Mouse (Mus musculus) right cerebral cortex, postnatal 25 days (tissue): ENCODE measurements around the gene Kcnq2.
A peak's percentile ranks its signal among the peaks of the same experiment; 100 is the strongest.

Experiments used
- DNase-seq: peaks from one replicate; pipeline ENCODE4 v3.0.0; 2022

The Kcnq2 gene

GRCm38 (mm10) chr2:181134591-181135445 is at the start of gene Kcnq2:
TSS of gene Kcnq2 (minus strand) at chr2:181135300.
- no peak for DNase-seq

GRCm38 (mm10) chr2:181180898-181181297 is 45.8 kb upstream of the Kcnq2 start:
- DNase-seq = no peak

GRCm38 (mm10) chr2:181178471-181178870 is 43.4 kb upstream of the Kcnq2 start:
- no peak for DNase-seq

DNA sequence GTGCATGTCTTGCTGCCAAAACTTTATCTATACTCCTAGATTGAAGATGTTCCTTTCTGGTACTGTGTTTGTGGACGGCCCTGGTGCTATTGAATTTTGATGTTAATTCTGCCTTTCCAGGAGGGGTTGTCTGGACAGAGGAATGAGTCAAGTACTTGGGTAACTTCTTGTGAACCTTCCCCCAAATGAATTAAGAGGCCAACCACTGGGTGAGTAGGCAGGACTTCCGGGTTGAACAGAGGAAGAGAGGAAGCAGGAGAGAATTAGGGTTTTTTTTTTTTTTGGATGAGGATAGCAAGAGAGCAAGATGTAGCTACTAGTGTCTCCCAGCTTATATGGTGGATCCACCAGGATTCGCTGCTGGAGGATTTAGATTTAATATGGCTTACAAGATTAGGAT is 42.9 kb upstream of the Kcnq2 start:
- DNase-seq = no peak

- DNase-seq = no peak
These were observed 39.5 kb upstream of the Kcnq2 start for GRCm38 (mm10) chr2:181174646-181175045.

DNA sequence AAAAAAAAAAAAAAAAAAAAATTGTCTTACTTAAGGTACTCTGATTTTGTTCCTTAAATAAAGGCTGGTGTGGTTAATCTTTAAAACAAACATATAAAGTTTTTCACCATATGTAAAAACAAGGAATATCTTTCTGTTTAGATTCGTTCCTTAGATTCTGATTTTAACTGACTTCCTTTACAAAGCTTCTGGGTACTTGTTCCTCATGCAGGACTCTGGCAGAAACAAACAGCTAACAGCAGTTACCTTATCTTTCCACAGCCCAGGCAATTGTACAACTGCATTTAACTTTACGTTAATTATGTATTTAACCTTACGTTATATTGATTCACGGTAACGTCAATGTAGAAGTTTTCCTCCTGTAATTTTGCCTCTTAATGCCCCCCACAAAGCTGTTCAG is 31.4 kb upstream of the Kcnq2 start:
- DNase-seq = no peak

GRCm38 (mm10) chr2:181160821-181161220 is 25.7 kb upstream of the Kcnq2 start:
- no peak for DNase-seq

DNA sequence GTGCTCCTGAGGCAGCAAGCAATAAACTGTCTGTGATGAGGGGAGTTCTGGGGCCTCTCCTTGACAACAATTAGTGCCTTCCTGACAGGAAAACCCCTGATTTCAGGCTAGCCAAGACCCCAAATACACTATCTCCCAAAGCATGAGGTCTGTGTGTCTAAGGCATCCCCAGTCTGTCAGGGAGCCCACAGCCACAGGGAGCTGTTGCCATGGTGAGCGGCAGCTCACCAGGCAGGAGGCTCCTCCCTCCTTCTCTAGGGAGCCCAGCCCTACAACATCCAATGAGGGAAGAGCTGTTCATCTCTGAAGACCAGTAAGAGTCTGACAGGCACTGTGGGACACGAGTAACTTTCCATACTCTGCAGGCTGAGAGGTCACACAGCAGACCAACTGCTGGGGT is 24.7 kb upstream of the Kcnq2 start:
- peak; percentile 80 for DNase-seq

DNA sequence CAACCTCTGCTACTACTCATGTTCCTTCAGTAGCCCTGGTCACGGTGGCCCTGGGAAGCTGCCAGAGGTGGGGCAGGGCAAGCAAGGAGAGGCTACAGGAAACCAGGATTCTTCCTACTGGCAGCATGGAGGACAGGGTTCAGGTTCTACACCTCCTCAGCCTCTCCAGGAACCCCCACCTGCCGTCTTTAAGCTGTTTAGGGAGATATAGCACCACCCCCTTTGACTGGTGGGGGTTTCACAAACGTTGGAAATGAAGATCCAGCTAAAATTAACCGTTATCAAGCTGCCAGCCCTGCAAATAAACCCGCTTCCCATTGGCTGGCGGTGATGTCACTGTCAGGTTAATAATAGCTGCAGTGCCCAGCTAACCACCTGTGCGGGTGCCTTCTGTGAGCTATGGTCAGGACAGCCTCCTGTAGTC is 24.0 kb upstream of the Kcnq2 start:
- DNase-seq = peak; percentile 79

DNA sequence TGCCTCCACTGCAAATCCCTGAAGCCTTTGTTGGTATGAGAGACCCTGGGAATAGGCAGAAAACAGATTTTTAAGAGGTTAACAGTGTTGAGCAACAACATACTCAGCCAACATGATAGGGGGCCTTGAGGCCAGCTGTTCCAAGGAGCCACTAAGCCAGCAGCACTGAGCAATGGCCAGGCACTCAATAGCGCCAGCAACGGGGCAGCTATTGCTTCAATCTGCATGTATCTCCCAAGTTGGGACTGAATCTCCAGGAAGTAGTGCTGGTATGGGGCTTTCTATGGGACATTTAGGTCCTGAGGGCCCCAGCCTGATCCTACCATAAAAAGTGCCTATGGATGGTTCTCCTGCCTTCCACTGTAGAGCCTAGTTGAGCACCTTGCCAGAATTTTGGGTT is 23.4 kb upstream of the Kcnq2 start:
- DNase-seq = no peak

DNA sequence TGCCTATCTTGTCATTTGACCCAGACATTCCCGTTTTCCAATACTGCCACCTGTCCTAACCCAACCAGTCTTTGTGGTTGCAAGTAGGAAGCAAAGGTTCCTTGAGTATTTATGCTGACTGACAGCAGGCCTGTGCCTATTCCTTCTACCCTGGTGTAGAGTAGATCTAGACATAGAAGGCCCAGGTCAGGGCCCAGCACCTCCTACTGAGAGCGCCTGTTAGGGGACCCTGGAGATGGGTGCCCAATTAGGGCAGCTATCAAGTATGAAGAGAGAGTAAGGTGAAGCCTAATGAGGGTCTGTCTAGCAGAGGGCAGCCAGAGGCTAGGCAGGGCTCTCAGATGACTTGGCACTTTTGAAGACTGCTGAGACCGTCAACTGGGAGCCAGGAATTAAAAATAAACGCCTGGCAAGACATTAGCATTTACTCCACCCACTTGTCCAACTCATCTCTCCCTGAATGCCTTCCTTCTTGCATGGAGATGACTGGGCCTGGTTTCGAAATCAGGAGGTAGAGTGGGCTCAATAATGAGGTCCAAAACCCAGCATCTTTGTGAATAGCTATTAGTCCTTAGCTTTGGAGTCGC is 22.7 kb upstream of the Kcnq2 start:
- peak; percentile 15 for DNase-seq

GRCm38 (mm10) chr2:181157180-181157579 is 22.1 kb upstream of the Kcnq2 start:
- no peak for DNase-seq

DNA sequence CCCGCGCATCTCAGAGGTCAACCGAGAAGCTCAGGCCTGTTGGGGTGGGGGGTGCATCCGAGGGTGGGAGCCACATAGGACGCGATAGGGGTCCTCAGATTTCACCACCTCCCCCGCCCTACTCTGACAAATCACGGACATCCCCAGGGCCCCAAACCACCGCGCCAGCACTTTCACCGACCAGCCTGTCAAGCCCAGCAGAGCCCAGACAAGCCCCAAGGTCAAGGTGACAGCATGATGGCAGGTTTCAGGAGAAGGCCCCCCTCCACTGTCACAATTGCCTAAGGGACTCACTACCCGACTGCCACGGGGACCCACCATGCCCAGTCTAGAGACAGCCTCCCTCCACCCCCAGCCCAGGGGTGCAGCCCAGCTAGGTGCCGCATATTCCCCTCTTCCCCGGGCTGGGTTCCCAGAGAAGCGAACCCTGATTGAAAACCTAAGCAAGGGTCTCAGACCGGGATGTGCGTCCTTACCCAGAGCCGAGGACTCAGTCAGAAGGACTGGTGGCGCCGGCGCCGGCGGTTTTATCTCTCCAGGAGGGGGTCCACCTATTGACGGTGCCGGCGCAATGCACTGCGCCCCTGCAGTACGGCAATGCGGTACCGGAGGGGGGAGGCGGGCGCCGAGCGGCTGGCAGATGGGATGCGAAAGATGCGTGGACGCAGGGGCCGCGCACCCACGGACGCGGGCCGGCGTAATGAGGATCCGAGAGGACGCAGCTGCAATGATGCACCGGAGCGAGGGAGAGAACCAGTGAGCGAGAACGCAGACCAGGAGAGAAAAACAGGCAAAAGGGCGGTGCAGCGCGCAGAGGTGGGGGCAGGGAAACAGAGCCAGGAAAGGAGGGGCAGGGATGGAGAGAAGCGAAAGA is 21.4 kb upstream of the Kcnq2 start, which contains the start of gene Eef1a2:
TSS of gene Eef1a2 (minus strand) at position 767 of the 874 bp plus-strand sequence.
- peak; percentile 91 for DNase-seq

DNA sequence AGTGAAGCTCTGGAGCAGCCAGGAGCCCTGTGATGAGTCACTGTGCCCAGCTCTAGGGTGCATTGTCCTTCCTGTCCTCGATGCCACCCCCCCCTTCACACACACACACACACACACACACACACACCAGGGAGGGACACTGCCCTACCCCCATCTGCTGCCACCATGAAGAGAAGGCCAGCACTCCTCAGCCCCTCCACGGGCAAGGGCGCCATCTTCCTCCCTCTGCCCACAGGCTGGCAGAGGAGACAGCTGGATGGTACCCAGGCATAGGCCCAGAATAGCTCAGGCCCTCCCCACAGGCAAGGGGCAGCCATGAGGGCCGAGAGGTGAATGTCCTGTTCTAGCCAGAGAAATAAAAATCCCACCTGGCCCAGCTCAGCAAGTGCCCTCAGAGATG is 20.7 kb upstream of the Kcnq2 start:
- DNase-seq = peak; percentile 44

DNA sequence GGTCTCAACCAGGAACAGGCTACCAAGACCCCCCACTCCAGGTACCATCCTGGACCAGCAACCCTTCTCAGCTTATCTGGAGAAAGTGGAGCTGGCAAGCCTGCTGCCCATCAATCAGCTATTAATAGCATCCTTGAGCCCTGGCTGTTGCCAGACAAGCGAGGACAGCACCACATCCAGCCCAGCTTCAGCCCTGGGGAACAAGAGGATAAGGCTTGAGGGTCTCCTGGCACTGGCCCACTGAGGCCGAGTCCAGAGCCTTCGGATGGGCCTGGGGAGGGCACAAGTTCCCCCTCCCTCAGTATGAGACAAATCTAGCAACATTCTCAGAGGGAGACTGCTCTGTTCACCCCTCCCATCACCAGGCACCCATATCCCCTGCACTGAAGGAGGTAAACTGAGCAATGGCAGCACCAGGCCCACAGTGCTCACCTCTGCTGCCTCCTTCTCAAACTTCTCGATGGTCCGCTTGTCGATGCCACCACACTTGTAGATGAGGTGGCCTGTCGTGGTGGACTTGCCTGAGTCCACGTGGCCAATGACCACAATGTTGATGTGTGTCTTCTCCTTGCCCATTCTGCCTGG is 19.8 kb upstream of the Kcnq2 start:
- no peak for DNase-seq

GRCm38 (mm10) chr2:181154361-181154760 is 19.3 kb upstream of the Kcnq2 start:
- no peak for DNase-seq

DNA sequence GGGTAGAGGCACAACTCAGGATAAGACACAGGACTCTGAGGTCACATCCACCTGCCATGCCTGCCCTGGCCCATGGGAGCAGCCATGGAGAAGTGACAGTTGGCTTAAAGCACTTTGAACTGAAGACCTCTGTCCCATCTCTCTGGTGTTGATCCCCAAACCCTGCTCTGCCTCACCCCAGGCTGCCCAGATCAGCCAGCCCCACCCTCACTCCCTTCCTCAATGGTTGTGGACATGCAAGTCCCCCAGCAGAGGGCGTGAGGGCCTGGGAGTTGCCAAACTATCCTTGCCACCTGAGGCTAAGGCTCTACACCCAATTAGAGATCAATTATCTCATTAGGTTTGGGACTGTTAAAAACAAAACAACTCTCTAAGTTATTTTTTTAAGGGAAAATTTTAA is 18.7 kb upstream of the Kcnq2 start:
- no peak for DNase-seq

- no peak for DNase-seq
These were observed 18.0 kb upstream of the Kcnq2 start for GRCm38 (mm10) chr2:181153131-181153530.

DNA sequence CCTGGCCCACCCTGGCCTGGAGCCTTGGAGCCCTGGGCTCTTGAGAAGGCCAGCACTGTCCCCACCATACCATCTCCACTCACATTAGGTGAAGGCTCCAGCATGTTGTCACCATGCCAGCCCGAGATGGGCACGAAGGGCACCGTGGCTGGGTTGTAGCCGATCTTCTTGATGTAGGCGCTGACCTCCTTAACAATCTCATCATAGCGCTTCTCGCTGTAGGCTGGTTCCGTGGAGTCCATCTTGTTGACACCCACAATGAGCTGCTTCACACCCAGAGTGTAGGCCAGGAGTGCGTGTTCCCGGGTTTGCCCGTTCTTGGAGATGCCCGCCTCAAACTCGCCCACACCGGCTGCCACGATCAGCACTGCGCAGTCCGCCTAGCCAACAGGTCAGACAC is 17.6 kb upstream of the Kcnq2 start:
- DNase-seq = no peak

- DNase-seq = no peak
These were observed 15.2 kb upstream of the Kcnq2 start for GRCm38 (mm10) chr2:181150281-181150680.

DNA sequence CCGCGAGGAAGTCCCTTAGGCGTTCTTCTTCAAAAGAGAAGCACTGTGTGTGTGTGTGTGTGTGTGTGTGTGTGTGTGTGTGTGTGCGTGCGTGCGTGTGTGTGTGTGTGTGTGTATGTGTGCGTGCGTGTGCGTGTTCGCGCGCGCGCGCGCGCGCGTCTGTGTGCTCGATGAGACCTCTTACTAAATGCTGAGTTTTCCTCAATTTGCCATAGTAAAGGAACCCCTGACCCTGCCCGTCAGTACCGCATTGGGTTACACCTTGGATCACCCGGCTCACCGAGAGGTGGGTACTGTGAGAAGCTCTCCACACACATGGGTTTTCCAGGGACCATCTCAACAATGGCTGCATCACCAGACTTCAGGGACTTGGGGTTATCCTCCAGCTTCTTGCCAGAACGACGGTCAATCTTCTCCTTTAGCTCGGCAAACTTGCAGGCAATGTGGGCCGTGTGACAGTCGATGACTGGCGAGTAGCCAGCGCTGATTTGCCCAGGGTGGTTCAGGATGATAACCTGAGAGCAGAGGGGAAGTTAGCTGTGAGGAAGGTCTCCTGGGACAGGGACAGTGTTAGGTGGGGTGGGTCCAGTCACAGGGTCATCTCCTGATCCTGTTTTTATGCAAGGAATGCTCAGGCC is 13.3 kb upstream of the Kcnq2 start:
- no peak for DNase-seq

DNA sequence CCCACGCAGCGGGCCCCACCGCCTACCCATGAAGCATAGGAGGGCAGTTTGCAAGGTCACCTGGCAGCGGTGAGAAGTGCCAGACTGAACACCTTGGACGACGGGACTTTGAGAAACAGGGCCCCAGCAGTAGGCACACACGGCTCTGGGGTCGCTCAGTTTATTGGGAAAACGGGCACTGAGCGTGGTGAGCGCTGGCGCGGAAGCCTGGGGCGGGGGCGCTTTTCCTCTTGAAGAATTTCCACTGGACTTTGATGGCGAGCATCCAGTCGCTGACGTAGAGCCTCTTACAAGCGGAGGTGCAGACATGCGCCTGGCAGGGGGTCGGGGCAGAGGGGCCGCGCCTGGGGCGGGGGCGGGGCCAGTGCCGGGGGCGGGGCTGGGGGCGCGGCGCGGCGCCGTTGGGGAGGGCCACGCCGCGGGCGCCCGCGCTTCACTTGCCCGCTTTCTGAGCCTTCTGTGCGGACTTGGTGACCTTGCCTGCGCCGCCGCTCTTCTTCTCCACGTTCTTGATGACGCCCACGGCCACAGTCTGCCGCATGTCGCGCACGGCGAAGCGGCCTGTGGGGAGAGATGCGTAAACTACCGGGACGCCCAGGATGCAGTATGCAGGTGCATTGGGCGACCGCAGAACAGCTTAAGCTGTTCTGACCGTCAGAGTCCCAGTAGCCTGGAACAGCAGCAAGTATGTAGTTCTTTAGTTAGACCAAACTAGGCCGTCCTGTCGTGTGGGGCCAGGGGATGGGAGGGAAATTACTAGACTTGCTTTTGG is 12.6 kb upstream of the Kcnq2 start:
- DNase-seq = no peak
